Mouse (Mus musculus) thymus, postnatal 25 days (tissue): ENCODE measurements around the gene Bcl2l13.
A peak's percentile ranks its signal among the peaks of the same experiment; 100 is the strongest.
"Not testable (repeated sequence)": the region's sequence is repeated elsewhere in the genome, so short reads cannot be mapped to it uniquely, and the experiment has no call there.

ENCODE experiments used
- DNase-seq: peaks from one replicate; pipeline ENCODE4 v3.0.0; 2022

The Bcl2l13 gene

GRCm38 (mm10) chr6:120903450-120903912, 67.5 kb downstream of the Bcl2l13 start:
- DNase-seq: peak; percentile 58

DNA sequence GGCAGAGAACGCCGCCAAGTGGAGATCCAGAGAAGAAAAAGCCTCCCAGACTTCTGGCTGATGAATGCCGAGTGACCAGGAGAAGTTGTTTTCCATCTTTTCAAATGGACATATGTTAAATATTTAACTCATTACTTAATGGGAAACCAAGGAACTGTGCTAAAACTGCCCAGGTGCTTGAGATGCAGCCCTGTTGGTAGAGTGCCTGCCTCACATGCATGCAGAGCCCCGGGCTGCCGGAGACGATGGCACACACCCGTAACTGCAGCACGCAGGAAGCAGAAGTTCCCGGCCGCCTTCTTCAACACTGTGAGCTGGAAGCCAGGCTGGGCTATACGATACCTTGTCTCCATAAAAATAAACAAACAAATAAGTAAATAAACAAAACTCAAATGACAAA, 67.9 kb downstream of the Bcl2l13 start:
- DNase-seq: no peak

DNA sequence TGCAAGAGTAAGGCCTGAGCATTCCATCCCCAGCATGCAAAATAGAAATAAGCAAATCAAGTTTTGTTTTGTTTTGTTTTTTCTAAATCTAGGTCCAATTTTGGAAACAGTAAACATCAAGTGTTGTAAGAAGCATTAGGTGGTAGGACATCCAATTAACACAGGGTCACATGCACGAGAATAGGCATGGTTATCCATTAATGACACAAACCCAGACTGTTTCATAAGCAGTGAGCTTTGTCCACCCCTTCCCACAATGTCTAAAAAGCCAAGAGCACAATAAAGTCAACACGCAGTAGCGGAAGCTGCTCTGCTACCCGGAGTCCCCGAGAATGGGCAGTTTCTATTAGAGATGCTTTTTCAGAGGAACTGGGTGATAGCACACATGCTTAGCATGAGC, 69.1 kb downstream of the Bcl2l13 start:
- no peak for DNase-seq

DNA sequence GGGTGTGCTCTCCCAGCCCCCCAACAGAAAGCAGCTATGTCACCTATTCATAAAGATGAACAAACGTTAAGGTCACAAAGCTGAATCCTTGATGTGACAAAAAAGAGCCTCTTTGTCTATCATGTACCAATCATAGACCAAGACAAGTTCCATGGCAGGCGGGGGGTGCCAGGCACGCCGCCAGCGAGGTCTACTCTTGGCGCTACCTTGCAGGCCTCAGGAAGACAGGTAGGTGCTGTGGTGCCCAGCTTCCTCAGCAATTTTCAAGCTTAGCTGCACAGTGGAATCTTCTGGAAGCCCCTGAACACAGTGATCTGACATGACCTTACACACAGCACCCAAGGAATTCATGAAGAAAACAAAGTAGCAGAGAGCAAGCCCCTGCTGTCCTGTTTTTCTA, 70.5 kb downstream of the Bcl2l13 start:
- no peak for DNase-seq

DNA sequence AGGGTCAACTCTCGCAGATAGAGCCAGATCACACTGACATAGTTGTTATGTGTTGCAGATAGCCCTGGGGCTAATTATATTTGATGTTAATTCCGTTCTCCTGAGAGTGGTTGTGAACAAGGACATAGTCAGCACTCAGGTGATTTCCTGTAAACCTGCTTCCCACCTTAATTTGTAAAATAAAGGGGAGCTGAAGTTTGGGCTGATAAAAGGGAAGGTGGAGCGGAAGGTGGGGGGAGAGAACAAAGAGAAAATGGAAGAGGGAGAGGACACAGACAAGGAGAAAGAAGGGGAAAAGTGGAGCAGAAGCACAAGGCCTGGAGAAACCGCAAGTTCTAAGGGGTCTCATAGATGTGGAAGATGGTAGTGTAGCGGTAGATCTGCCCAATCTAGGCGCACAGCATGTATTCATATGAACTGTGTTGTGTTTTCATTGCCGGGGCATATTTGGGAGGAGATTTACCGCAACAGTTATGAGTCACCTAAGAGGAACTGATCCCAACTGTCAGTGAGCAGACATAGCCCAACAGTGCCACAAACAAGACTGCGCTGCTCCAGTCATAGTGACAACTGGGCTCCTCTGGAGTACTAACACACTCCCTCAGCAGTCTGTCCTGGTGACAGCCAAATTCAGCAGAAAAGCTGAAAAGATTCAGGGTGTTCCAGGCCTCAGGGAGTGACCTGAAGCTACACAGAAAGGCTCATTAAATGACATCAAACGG, 72.0 kb downstream of the Bcl2l13 start:
- DNase-seq: not testable (repeated sequence)

GRCm38 (mm10) chr6:120909501-120909900, 73.5 kb downstream of the Bcl2l13 start:
- no peak for DNase-seq

GRCm38 (mm10) chr6:120911213-120912007, 75.4 kb downstream of the Bcl2l13 start:
- peak; percentile 46 for DNase-seq

DNA sequence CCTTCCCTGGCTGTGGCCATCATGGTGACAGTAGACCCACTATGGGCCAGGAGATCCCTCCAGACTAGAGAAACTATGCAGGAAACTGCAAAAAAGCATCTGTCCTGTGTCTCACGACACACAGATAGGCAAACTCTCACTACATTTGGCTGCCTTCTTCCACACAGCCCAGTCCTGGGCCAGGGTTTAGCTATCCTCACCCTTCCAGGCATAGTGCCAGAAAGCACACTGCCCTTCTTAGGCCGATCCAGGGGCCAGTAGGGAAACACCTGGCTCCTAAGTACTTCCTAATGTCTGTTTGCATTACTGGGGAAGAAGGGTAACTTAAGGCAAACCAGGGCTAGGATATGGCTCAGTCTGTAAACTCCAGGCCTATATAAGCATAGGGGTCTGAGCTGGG, 76.9 kb downstream of the Bcl2l13 start:
- DNase-seq: no peak

- no peak for DNase-seq
These were observed 77.8 kb downstream of the Bcl2l13 start for GRCm38 (mm10) chr6:120913783-120914182.

GRCm38 (mm10) chr6:120914533-120914910, 78.5 kb downstream of the Bcl2l13 start:
- DNase-seq: no peak

DNA sequence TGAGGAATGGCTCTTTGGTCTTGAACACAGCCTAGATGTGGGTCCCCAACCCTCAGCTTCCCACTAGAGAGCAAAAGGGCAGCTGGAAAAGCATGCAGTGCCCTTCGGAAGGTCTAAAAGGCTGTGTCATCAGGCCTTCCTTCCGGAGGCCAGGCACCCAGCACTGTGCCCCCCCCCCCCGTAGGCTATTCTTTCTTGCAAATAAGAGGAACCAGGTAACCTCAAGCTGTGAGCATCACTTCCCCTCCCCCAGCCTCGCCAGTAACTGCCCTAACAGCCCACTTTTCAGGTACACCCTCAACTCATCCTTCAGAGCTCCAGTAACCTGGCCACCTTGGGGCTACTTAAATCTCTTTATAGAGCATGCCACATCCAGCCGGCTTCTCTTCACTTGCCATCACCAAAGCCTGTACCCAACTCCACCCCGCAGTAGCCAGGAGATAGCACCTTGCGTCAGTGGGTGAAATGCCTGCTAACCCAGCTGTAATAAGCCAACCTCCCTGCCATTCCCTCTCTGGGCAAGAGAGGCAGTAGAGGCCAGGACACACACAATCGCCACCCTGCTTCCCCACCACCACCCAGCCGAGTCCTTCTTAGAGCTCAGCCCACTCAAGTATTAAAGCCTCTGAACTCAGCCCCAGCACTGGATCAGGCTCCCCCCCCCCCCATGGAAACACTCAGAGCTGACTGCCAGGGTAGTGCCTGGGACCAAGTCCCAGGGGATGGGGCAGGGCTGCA, 79.1 kb downstream of the Bcl2l13 start:
- peak; percentile 72 for DNase-seq

DNA sequence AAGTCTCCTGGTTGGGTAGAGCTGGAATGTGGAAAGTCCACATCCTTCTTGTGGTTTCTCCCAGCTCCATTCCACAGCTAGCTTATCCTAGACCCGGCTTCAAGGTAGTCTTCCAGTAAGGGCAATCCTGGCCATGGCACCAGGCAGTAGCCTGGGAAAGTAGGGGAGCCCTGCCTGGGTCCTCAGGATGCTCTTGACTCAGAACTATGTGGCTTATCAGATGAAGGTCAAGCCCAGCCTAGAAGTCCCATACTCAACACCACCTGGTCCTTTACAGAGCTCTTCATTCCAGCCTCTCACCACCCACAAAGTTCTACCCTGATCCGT, 79.6 kb downstream of the Bcl2l13 start:
- no peak for DNase-seq

DNA sequence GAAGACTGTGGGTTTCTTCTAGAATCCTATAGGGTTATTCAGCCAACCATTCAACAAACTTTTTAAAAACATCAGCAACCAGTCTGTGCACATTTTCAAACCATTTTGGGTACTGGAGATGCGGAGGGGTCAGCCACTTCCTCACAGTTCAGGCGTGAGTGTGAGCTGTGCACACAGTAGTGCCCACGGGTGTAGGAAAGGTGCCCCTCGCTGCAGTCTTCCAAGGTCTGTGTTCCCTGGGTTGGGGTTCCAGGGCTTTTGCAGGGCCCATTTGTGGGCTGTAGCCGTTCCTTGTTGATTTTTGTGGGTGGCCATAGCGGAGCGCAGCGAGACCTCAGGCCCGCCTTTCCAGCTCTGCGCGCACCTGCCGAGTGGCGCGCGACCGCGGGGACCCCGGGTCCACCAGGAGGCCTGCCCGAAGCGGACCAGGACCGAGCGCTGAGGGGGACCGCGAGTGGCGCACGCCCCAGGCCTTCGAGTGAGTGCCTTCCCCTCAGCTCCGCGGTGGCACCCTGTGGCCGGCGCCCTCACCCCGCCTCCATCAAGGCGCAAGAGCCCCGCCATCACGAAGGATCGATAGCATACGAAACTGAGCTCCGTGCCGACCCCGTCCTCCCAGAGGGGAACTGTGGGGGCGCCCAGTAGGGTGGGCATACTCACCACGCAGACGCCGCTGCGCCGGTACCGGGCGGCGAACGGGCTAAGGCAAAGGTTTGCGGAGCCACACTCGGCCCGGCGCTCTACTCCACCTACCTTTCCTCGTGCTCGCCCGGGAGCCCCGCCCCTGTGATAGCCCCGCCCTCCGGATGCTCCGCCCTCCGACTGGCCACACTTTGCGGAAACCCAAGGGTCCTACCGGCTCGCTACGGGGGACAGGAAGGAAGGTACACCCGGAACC, 80.3 kb downstream of the Bcl2l13 start, which contains the start of gene Bid:
Bid (minus strand) TSS at position 780 of the 898 bp plus-strand sequence.
- peak; percentile 98 for DNase-seq

DNA sequence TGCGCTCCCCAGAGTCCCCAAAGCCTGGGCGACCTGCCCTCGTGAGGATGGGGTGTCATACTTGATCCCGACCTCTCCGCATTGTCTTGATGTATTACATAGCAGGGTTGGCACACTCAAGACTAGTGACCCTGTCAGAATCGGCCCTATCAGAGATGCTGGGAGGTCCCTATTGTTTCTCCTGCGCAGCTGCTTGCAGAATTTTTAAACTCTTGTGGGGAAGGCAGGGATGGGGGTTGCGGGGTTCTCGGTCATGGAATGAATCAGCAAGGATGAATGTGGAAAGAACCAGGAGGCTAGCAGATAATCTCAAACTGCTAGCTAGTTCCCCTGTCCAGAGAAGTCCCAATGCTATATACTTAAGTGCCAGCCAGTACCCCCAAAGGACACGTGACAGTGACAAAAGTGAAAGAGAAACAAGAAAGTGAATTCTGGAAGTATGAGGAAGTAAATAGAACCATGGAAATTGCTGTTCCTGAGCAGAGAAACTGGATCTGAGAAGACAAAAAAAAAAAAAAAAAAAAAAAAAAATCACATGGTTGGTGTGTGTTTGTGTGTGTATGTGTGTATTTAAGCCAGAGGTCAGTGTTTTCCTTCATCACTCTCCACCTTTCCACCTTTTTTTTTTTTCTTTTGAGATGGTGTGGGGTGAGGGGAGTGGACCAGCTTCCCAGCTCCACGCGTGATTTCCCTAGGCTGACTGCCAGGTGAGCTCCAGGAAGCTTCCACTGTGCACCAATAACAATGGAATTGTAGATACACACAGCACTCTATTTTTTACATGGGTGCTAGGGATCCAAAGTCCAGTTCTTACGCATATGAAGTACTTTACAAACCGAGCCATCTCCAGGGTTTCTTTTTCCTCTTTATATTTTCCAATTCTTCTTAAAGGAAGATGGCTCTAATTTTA, 81.2 kb downstream of the Bcl2l13 start:
- DNase-seq: not testable (repeated sequence)

DNA sequence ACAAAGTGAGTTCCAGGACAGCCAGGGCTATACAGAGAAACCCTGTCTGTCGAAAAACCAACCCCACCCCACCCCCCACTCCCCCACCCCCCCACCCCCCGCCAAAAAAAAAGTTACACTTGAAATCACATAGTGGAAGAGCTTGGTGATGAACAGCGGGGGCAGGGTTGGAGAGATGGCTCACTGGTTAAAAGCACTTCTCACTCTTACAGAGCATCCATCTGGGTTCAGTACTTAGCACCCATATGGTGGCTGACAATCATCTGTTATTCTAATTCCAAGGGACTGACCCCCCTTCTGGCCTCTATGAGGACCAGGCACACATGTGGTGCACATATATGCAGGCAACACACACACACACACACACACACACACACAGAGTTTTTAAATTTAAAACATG, 82.0 kb downstream of the Bcl2l13 start:
- no peak for DNase-seq

DNA sequence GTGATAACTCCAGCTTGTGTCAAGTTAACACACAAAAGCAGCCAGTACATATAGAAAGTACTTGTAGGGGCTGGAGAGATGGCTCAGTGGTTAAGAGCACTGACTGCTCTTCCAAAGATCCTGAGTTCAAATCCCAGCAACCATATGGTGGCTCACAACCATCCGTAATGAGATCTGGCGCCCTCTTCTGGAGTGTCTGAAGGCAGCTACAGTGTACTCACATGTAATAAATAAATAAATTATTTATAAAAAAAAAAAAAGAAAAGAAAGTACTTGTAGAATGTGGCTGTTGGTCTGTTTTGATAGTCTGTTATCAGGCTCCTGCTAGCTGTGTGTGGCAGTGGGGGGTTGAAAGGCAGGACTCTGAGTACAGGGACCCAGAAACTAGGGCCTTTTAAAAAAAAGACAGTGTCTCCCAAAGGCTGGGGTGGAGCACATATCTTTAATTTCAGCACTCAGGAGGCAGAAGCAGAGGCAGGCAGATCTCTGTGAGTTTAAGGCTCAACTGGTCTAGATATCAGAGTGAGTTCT, 88.8 kb downstream of the Bcl2l13 start:
- not testable (repeated sequence) for DNase-seq

DNA sequence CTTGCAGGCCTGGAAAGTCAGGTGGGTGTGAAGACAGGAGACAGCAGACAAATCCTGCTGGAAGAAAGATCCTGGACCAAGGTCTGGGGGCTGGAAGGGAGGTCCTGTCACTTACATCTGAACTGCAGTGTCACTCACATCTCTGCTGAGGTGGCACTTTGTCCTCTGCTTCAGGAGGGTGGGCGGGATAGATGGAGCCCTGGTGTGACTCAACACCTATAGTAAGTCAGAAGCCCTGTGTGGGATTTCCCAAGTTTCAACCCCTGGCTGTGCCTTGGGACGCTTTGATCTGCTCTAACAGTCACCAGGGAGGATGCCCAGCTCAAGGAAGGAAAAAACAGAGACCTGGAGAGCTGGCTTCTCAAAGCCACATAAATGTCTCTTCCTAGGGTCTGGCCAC, 90.9 kb downstream of the Bcl2l13 start:
- DNase-seq: no peak

DNA sequence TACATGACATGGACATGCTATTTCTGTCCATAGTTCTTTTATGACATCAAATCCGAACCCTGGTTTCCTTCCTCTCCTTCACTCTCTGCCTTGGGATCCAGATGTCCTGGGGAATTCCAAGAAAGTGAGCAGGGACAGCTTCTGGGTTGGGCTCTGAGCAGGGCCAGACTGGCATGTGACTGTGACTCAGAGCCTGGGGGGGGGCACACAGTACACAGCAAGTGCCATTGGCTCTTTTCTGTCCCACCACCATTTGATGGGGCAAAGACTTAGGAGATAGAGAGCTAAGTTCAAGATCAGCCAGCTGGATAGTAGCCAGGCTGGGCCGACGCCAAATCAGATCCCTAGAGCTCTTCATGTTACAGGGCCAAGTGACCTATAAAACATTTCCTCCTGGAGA, 91.8 kb downstream of the Bcl2l13 start:
- no peak for DNase-seq

- DNase-seq: peak; percentile 38
These were observed 93.4 kb downstream of the Bcl2l13 start for GRCm38 (mm10) chr6:120929421-120929820.

DNA sequence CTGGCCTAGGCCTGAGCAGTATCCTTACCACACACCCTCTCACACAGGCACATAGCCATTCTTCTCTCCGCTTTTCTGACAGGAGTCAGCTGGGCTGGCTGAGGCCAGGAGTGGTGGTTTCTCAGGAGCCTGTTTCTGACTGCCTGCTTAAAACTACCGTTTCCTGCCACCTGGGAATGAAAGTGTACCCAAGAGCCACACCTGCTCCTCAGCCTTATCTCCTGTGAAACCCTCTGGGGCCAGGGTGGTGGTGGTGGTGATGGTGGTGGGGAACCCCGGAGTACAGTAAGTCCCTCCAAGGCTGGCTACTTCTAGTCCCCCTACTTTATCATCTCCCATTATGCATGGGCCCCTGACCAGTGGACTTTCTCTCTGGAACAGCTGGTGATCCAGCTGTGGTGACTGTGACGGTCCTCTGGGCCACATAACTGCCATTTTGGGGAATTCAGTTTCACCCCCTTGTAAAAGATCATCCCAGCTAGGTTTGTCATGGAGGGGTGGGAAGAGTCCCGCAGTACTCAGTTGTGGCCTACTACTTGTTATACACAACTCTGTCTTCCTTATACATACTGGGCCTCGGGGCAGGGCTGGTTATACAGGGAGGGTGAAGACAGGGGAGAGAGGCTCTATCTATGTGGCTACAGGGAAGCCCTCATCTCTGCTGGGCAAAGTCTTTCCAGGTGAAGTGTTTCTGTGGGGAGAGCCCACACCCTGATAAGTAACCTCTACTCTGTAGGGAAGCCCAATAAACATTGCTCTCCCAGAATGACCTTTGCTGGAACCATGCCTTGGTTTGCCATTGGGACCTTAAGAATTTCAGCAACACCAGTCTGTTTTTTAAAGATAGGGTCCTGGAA, 94.7 kb downstream of the Bcl2l13 start:
- DNase-seq: peak; percentile 80
